Mouse (Mus musculus): Measurements from ENCODE around the gene Fras1. TPM values are rescaled to one million over a fixed set of nuclear protein-coding genes. Genes with fewer than 3 reads are reported as not detected.

The Fras1 gene
- polyA plus RNA-seq, 1 experiment from 2014 or later = 20.0 TPM

DNA sequence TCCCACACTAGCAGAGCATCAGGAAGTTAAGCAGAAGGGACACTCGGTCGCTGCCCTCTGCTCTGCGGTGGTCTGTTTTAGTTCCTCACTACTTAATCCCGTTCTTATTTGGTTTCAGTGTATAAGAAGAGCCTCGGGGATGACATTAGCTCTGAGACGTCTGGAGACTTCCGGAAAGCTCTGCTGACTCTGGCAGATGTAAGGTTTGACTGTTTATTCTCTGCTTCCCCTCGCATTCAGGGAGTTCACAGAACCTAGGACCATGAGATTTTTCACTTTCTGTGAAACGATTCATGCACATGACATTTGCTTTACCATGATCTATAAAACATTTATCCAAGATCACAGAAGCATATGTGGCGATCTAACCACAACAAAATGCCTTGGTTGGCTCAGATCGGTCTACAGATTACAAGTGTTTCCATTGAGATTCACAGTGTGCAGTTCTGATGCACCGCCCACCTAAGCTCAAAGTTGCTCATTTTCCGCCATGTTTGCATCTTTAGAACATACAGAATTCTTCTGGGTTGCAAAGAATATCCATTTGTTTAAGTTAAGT, 451.1 kb downstream of the Fras1 start:
- WGBS = 93% methylated on average over 13 of the region's 13 CpGs
- H3K36me3 ChIP-seq (ENCODE audit: control insufficient read depth, insufficient read depth, low read length) = no peaks in the 10 kb centered on the region
- H3K27ac ChIP-seq (ENCODE audit: low read depth, low read length) = no peak overlapping the region
- H3K9ac ChIP-seq (ENCODE audit: low read depth, low read length) = no peak overlapping the region
- no peaks in the 10 kb centered on the region for H3K9me3 ChIP-seq (ENCODE audit: control insufficient read depth, low read length)
- no peak overlapping the region for H3K4me3 ChIP-seq (ENCODE audit: low read depth, low read length)
- H3K27me3 ChIP-seq (ENCODE audit: control insufficient read depth, insufficient read depth, low read length) = no peaks in the 10 kb centered on the region
- no peak overlapping the region for H3K4me2 ChIP-seq (replicated peaks; ENCODE audit: low read depth, low read length)
- DNase-seq (ENCODE audit: low spot score) = no peak
- no peak for ATAC-seq (ENCODE audit: low FRiP score)
- no peaks in the 10 kb centered on the region for H3K4me1 ChIP-seq (replicated peaks; ENCODE audit: control insufficient read depth, insufficient read depth, low read length)

DNA sequence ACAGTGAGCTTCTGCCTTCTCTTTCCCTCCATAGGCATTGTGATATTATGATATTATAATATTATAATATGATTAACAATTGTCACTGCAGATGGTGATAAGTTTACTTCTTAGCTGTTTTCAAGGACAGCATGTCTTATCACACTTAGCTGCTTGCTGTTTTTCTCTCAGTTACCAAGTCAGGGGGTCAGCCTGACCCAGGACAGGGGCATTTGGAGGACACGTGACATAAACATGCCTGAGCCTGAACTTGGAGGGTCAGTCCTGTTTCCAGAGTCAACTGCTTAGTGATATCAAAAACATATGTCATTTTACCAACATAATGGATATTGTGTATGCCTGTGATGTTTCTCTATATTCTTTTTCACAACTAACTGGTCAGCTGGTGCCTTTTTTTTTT, 453.4 kb downstream of the Fras1 start:
- Histone ChIP-seq H3K4me1 (replicated peaks; ENCODE audit: control insufficient read depth, insufficient read depth, low read length) (no peaks in the 10 kb centered on the region), H3K36me3 (ENCODE audit: control insufficient read depth, insufficient read depth, low read length) (no peaks in the 10 kb centered on the region), H3K4me3 (ENCODE audit: low read depth, low read length) (no peak overlapping the region), H3K9ac (ENCODE audit: low read depth, low read length) (no peak overlapping the region), H3K4me2 (replicated peaks; ENCODE audit: low read depth, low read length) (no peak overlapping the region), H3K27ac (ENCODE audit: low read depth, low read length) (no peak overlapping the region), H3K27me3 (ENCODE audit: control insufficient read depth, insufficient read depth, low read length) (no peaks in the 10 kb centered on the region), H3K9me3 (ENCODE audit: control insufficient read depth, low read length) (no peaks in the 10 kb centered on the region)
- WGBS = 69% methylated on average over 1 of the region's 1 CpGs
- DNase-seq (ENCODE audit: low spot score) (no peak), ATAC-seq (ENCODE audit: low FRiP score) (no peak)

Other genes starting within 250 kb of the Fras1 start
- 9.6 and 15.1 TPM in 2 replicates for gene Cnot6l, start 209.8 kb upstream of the Fras1 start, polyA plus RNA-seq (2014; fragmentation: Nextera tagmentation; extraction: Ambion mirVana)
- gene Mrpl1, start 164.5 kb upstream of the Fras1 start, polyA plus RNA-seq (2014; fragmentation: Nextera tagmentation; extraction: Ambion mirVana) = 21.3 and 25.7 TPM in 2 replicates

Data from hindbrain, embryonic 11.5 days (tissue).